Mouse (Mus musculus) left cerebral cortex, adult 2 months (tissue): ENCODE measurements around the gene Slc18b1. TPM values are rescaled to one million over a fixed set of nuclear protein-coding genes. Genes with fewer than 3 reads are reported as not detected.
"Not testable (repeated sequence)": the region's sequence is repeated elsewhere in the genome, so short reads cannot be mapped to it uniquely, and the experiment has no call there.

Source experiments
- DNase-seq, 2 experiments: peaks; one replicate each; pipeline ENCODE4 v3.0.0; 2021 to 2022; ENCODE audit warnings: low spot score in 2 of 2, mixed read lengths in 1 of 2; ENCODE audit errors: extremely low spot score in 1 of 2
- H3K27ac ChIP-seq: fragments of 200-600 bp; 2 replicates; pipeline ENCODE4 v1.8.1; 2022
- H3K4me3 ChIP-seq: fragments of 200-600 bp; 2 replicates; pipeline ENCODE4 v1.8.1; 2022
- CTCF ChIP-seq: fragments of 200-600 bp; IDR thresholded peaks from 2 replicates; pipeline ENCODE4 v1.8.1; 2022; ENCODE audit warnings: antibody characterized with exemption, mild to moderate bottlenecking, moderate library complexity
- intact Hi-C: fragments of 180-260 bp; cut with DNase I; formaldehyde crosslinking; loops from one replicate; pipeline ENCODE4 v1.15.1; 2025
- total RNA-seq, 2 experiments: library from RNA; stranded (reverse); gene quantifications; 2 replicates each; pipeline ENCODE4 v1.2.3; 2021

Slc18b1 gene
- total RNA-seq, 2 experiments from 2014 or later: 26.9 to 31.0 TPM

- intact Hi-C loops: loop anchor here (10.0 kb wide), 1 partner anchor 1061 kb away; no protein-coding TSS in a partner anchor
- TF ChIP-seq CTCF: no peak
- DNase-seq: no peak
- H3K27ac ChIP-seq: no peak overlapping the region
- H3K4me3 ChIP-seq: peak overlapping the region; percentile 91
Measured at GRCm38 (mm10) chr10:23786040-23786439, 10.7 kb upstream of the Slc18b1 start.

DNA sequence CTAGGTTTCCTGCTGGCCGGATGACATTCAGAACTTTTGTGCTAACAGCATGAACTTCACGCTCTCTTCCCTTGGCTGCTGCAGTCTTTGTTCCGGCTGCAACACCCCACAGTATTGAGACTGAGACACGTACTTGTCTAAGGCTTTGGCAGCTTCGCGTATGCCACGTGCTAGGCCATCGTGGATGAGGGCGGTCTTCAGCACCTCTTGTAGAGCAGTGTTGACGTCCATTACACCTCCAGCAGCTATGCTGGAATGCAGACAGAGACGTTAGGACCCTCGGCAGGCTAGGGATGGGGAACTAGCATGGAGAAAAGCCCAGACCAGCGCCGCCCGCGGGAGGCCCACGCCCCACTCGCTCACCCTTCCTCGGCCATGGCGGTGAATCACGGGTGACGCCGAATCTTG lies 10.2 kb upstream of the Slc18b1 start:
- peak overlapping the region; percentile 91 for H3K4me3 ChIP-seq
- peak overlapping the region; percentile 84 for H3K27ac ChIP-seq
- intact Hi-C loops: loop anchor here (10.0 kb wide), 1 partner anchor 1062 kb away; no protein-coding TSS in a partner anchor
- not testable (repeated sequence) for DNase-seq

- Histone ChIP-seq H3K4me3 (peak within 1 kb of the TSS; percentile 91), H3K27ac (peak within 1 kb of the TSS; percentile 84)
- intact Hi-C loops: loop anchor here (10.0 kb wide), 1 partner anchor 1062 kb away; no protein-coding TSS in a partner anchor
- DNase-seq: peak; percentile 99 to 100
- no peak; the same call in none of the 2 replicates for TF ChIP-seq CTCF
Measured at GRCm38 (mm10) chr10:23787062-23787821, 9.5 kb upstream of the Slc18b1 start, which contains the start of gene Rps12. Rps12 (minus strand) TSS chr10:23787275.

- H3K4me3 ChIP-seq: peak overlapping the region; percentile 91
- intact Hi-C loops: loop anchor here (10.0 kb wide), 1 partner anchor 1063 kb away; no protein-coding TSS in a partner anchor
- DNase-seq: no peak
- peak overlapping the region; percentile 81 for H3K27ac ChIP-seq
- no peak for TF ChIP-seq CTCF
Measured at GRCm38 (mm10) chr10:23788056-23788600, 8.7 kb upstream of the Slc18b1 start.

DNA sequence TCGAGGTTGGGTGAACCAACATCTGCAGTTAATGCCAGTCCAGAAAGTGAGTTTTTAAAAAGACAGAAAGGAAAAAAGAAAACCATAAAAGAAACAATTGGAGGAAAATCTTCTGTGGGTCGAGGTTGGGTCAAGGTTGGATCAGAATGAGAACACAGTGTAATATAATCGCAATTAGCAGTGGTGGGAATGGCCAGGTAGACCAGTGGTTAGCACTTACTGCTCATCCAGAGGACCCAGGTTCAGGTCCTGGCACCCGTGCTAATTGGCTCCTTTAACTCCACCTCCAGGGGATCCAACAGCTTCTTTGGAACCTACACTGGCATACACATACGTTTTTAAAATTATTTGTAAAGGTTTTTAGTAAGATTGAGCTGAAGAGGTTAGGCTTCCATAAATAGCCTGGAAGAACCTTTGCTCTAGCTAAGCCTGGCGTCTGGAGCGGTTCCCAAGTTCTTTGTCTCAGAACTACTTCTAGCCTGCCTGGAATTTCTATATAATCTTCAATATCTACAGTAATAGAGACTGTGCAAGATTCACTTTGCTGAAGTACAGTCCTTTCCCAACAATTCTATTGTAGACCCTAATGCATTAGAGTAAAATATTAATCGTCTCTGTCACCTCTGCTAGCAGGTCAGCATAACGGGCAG lies 790 bp upstream of the Slc18b1 start:
- TF ChIP-seq CTCF: no peak
- peak overlapping the region; percentile 77 for H3K4me3 ChIP-seq
- DNase-seq: no peak
- no peak overlapping the region for H3K27ac ChIP-seq
- intact Hi-C loops: loop anchor here (10.0 kb wide), 1 partner anchor 829 kb away; no protein-coding TSS in a partner anchor

DNA sequence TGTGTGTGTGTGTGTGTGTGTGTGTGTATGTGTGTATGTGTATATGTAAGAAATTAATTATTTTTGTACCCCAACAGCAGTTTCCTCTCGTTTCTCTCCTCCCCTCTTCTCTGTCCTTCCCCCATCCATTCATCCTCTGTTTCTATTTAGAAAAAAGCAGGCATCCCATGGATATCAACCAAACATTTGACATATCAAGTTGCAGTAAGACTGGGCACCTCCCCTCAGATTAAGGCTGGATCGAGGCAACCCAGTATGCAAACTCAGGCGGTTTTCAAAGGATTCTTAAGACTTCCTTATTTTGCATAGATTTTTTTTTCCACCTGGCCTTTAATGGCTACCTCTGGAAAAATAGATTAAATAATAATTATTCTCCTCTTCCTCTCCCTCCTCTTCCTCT lies 820 bp downstream of the Slc18b1 start:
- no peak overlapping the region for H3K4me3 ChIP-seq
- no peak overlapping the region for H3K27ac ChIP-seq
- no peak for TF ChIP-seq CTCF
- no peak for DNase-seq
- intact Hi-C loops: loop anchor here (10.0 kb wide), 1 partner anchor 827 kb away; no protein-coding TSS in a partner anchor

DNA sequence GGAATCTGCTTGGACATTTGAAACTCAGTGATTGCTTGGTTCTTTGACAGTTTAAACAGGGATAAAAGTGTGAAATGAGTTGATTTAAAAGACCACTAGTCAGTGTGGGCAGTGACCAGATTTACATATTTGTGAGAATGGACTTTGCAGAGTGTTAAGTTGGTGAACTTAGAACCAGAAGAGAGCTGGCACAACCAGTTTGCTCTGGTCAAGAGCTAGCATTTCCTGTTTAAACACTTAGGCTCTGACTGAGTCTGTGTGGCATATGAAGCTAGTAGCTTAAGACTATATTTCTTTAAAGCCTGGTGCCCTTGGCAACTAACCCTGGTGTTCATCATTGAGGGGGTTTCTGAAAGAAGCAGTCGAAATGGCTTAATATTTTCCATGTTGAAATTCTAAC lies 1.4 kb downstream of the Slc18b1 start:
- intact Hi-C loops: loop anchor here (10.0 kb wide), 1 partner anchor 827 kb away; no protein-coding TSS in a partner anchor
- no peak overlapping the region for H3K27ac ChIP-seq
- H3K4me3 ChIP-seq: no peak overlapping the region
- TF ChIP-seq CTCF: no peak
- no peak for DNase-seq

DNA sequence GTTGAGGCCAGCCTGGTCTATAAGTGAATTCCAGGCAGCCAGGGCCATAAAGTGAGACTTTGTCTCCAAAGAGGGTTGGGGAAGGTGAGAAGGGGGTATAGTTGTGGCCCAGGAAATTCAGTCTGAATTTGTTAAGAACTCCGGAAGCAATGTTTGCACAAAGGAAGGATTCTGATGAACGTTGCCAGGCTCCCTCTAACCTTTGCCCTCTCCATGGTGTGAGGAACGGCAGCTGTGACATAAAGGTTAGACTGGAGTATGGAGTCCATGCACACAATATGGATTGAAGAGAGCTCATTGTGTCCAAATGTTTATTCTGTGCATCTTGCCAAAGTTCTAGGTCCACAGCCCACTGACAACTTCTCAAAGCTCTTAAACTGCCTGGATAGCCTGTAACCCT lies 3.1 kb downstream of the Slc18b1 start:
- Histone ChIP-seq H3K27ac (no peak overlapping the region), H3K4me3 (no peak overlapping the region)
- no peak for DNase-seq
- intact Hi-C loops: loop anchor here (10.0 kb wide), 1 partner anchor 825 kb away; no protein-coding TSS in a partner anchor
- no peak for TF ChIP-seq CTCF

DNA sequence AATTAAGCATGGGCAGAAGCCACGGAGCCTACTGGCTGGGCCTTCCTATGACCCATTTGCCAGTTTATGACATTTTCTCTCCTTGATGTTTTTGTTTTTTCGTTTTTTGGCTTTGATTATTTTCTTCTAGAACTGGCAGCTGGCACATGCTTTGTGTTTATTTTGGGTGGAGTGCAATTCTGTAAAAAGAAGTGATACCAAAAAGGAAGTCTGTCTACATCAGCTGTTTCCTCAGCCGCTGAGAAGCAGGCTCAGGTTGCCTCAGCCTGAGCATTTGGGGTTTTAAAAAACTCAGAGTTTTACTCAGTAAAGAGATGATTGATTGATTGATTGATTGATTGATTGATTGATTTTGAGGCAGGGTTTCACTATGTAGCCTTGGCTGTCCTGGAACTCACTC lies 6.1 kb downstream of the Slc18b1 start:
- no peak overlapping the region for H3K27ac ChIP-seq
- no peak overlapping the region for H3K4me3 ChIP-seq
- intact Hi-C loops: no loop called here
- DNase-seq: no peak
- no peak for TF ChIP-seq CTCF

- Histone ChIP-seq H3K4me3 (no peak overlapping the region), H3K27ac (no peak overlapping the region)
- DNase-seq: no peak
- intact Hi-C loops: no loop called here
- no peak for TF ChIP-seq CTCF
Measured at GRCm38 (mm10) chr10:23804665-23805064, 7.9 kb downstream of the Slc18b1 start.

GRCm38 (mm10) chr10:23806201-23806600 lies 9.4 kb downstream of the Slc18b1 start:
- intact Hi-C loops: no loop called here
- TF ChIP-seq CTCF: no peak

More at GRCm38 (mm10) chr10:23806201-23806600, 9.4 kb downstream of the Slc18b1 start:
- no peak for DNase-seq
- H3K4me3 ChIP-seq: no peak overlapping the region
- H3K27ac ChIP-seq: no peak overlapping the region
